Mouse (Mus musculus): Measurements from ENCODE around the gene Defb21. TPM values are rescaled to one million over a fixed set of nuclear protein-coding genes. Genes with fewer than 3 reads are reported as not detected.

The Defb21 gene
- polyA plus RNA-seq, 1 experiment from 2014 or later: not detected

GRCm38 (mm10) chr2:152612193-152612592, 39.6 kb downstream of the Defb21 start:
- no peak overlapping the region for H3K4me2 ChIP-seq
- H3K9me3 ChIP-seq: no peaks in the 10 kb centered on the region
- H3K36me3 ChIP-seq (replicated peaks): no peaks in the 10 kb centered on the region
- H3K4me1 ChIP-seq: no peaks in the 10 kb centered on the region
- no peak overlapping the region for H3K4me3 ChIP-seq (replicated peaks)
- H3K27me3 ChIP-seq: no peaks in the 10 kb centered on the region
- H3K9ac ChIP-seq: no peak overlapping the region
- H3K27ac ChIP-seq: no peak overlapping the region
- ATAC-seq (ENCODE audit: low FRiP score): no peak
- 37% methylated on average over 8 of the region's 8 CpGs for WGBS

- Histone ChIP-seq H3K9me3 (no peaks in the 10 kb centered on the region), H3K27ac (no peak overlapping the region), H3K27me3 (no peaks in the 10 kb centered on the region), H3K4me2 (no peak overlapping the region), H3K36me3 (replicated peaks) (no peaks in the 10 kb centered on the region), H3K4me1 (no peaks in the 10 kb centered on the region), H3K9ac (no peak overlapping the region), H3K4me3 (replicated peaks) (no peak overlapping the region)
- 11% methylated on average over 7 of the region's 7 CpGs for WGBS
- peak; percentile 33; the same call in 1 of the 2 replicates for ATAC-seq (ENCODE audit: low FRiP score)
Observed at GRCm38 (mm10) chr2:152615563-152615962, 43.0 kb downstream of the Defb21 start.

- no peak overlapping the region for H3K4me3 ChIP-seq (replicated peaks)
- no peaks in the 10 kb centered on the region for H3K9me3 ChIP-seq
- no peak overlapping the region for H3K27ac ChIP-seq
- H3K4me2 ChIP-seq: no peak overlapping the region
- H3K27me3 ChIP-seq: no peaks in the 10 kb centered on the region
- no peak overlapping the region for H3K9ac ChIP-seq
- no peaks in the 10 kb centered on the region for H3K4me1 ChIP-seq
- H3K36me3 ChIP-seq (replicated peaks): no peaks in the 10 kb centered on the region
- ATAC-seq (ENCODE audit: low FRiP score): no peak
- WGBS: 88% methylated on average over 6 of the region's 6 CpGs
Observed at GRCm38 (mm10) chr2:152616470-152616869, 43.9 kb downstream of the Defb21 start.

- Histone ChIP-seq H3K27me3 (no peaks in the 10 kb centered on the region), H3K9me3 (no peaks in the 10 kb centered on the region), H3K9ac (no peak overlapping the region), H3K27ac (no peak overlapping the region), H3K4me2 (no peak overlapping the region), H3K36me3 (replicated peaks) (no peaks in the 10 kb centered on the region), H3K4me1 (no peaks in the 10 kb centered on the region), H3K4me3 (replicated peaks) (no peak overlapping the region)
- 55% methylated on average over 5 of the region's 5 CpGs for whole genome bisulfite sequencing
- ATAC-seq (ENCODE audit: low FRiP score): no peak
Observed at GRCm38 (mm10) chr2:152617374-152617773, 44.8 kb downstream of the Defb21 start.

- peaks cover 14% of the 10 kb centered on the region for H3K27me3 ChIP-seq
- H3K9me3 ChIP-seq: no peaks in the 10 kb centered on the region
- H3K36me3 ChIP-seq (replicated peaks): no peaks in the 10 kb centered on the region
- no peak overlapping the region for H3K27ac ChIP-seq
- WGBS: 78% methylated on average over 9 of the region's 9 CpGs
- no peak for ATAC-seq (ENCODE audit: low FRiP score)
- no peak overlapping the region for H3K4me2 ChIP-seq
- H3K4me3 ChIP-seq (replicated peaks): no peak overlapping the region
- peaks cover 6% of the 10 kb centered on the region for H3K4me1 ChIP-seq
- H3K9ac ChIP-seq: no peak overlapping the region
Observed at GRCm38 (mm10) chr2:152620367-152621134, 48.0 kb downstream of the Defb21 start.

- Histone ChIP-seq H3K4me2 (no peak overlapping the region), H3K4me1 (peaks cover 20% of the 10 kb centered on the region), H3K9me3 (no peaks in the 10 kb centered on the region), H3K27me3 (peaks cover 30% of the 10 kb centered on the region), H3K36me3 (replicated peaks) (no peaks in the 10 kb centered on the region), H3K4me3 (replicated peaks) (no peak overlapping the region), H3K27ac (no peak overlapping the region), H3K9ac (no peak overlapping the region)
- WGBS: 90% methylated on average over 13 of the region's 13 CpGs
- no peak for ATAC-seq (ENCODE audit: low FRiP score)
Observed at GRCm38 (mm10) chr2:152622151-152622550, 49.6 kb downstream of the Defb21 start.

GRCm38 (mm10) chr2:152622953-152623352, 50.4 kb downstream of the Defb21 start, which contains the start of gene Defb25:
Gene Defb25, minus strand, starts transcription at chr2:152623053.
- WGBS: 84% methylated on average over 7 of the region's 7 CpGs
- no peak within 1 kb of the TSS for H3K4me2 ChIP-seq
- H3K36me3 ChIP-seq (replicated peaks): no peaks in the 10 kb centered on the region
- H3K4me1 ChIP-seq: peaks cover 23% of the 10 kb centered on the region
- no peak within 1 kb of the TSS for H3K9ac ChIP-seq
- peaks cover 38% of the 10 kb centered on the region for H3K27me3 ChIP-seq
- H3K27ac ChIP-seq: no peak within 1 kb of the TSS
- H3K4me3 ChIP-seq (replicated peaks): no peak within 1 kb of the TSS
- no peak for ATAC-seq (ENCODE audit: low FRiP score)
- H3K9me3 ChIP-seq: no peaks in the 10 kb centered on the region

Other genes starting within 250 kb of the Defb21 start
- gene Rbck1, start 240.1 kb upstream of the Defb21 start, polyA plus RNA-seq (2016; fragmentation: Nextera tagmentation; extraction: Ambion mirVana): 93.1 and 98.4 TPM in 2 replicates
- gene Trib3, start 228.7 kb upstream of the Defb21 start, polyA plus RNA-seq (2016; fragmentation: Nextera tagmentation; extraction: Ambion mirVana): 1.6 and 2.8 TPM in 2 replicates
- 11.1 and 12.4 TPM in 2 replicates for gene Nrsn2, start 196.1 kb upstream of the Defb21 start, polyA plus RNA-seq (2016; fragmentation: Nextera tagmentation; extraction: Ambion mirVana)
- 16.3 and 19.3 TPM in 2 replicates for gene Sox12, start 174.7 kb upstream of the Defb21 start, polyA plus RNA-seq (2016; fragmentation: Nextera tagmentation; extraction: Ambion mirVana)
- gene Zcchc3, start 157.7 kb upstream of the Defb21 start, polyA plus RNA-seq (2016; fragmentation: Nextera tagmentation; extraction: Ambion mirVana): 55.2 and 55.9 TPM in 2 replicates
- gene 6820408C15Rik, start 157.2 kb upstream of the Defb21 start, polyA plus RNA-seq (2016; fragmentation: Nextera tagmentation; extraction: Ambion mirVana): 1.2 and 1.7 TPM in 2 replicates
- gene Defb23, start 108.1 kb upstream of the Defb21 start, polyA plus RNA-seq (2016; fragmentation: Nextera tagmentation; extraction: Ambion mirVana): not detected in 2 replicates
- not detected in 2 replicates for gene Defb20, start 95.7 kb upstream of the Defb21 start, polyA plus RNA-seq (2016; fragmentation: Nextera tagmentation; extraction: Ambion mirVana)
- gene Defb22, start 82.6 kb upstream of the Defb21 start, polyA plus RNA-seq (2016; fragmentation: Nextera tagmentation; extraction: Ambion mirVana): not detected in 2 replicates
- gene Defb26, start 61.1 kb upstream of the Defb21 start, polyA plus RNA-seq (2016; fragmentation: Nextera tagmentation; extraction: Ambion mirVana): not detected in 2 replicates
- not detected in 2 replicates for gene Defb28, start 54.5 kb upstream of the Defb21 start, polyA plus RNA-seq (2016; fragmentation: Nextera tagmentation; extraction: Ambion mirVana)
- gene Defb29, start 32.6 kb upstream of the Defb21 start, polyA plus RNA-seq (2016; fragmentation: Nextera tagmentation; extraction: Ambion mirVana): not detected in 2 replicates
- gene Gm17416, start 3.4 kb upstream of the Defb21 start, polyA plus RNA-seq (2016; fragmentation: Nextera tagmentation; extraction: Ambion mirVana): not detected in 2 replicates
- not detected in 2 replicates for gene Defb19, start 7.6 kb downstream of the Defb21 start, polyA plus RNA-seq (2016; fragmentation: Nextera tagmentation; extraction: Ambion mirVana)
- gene Defb45, start 26.7 kb downstream of the Defb21 start, polyA plus RNA-seq (2016; fragmentation: Nextera tagmentation; extraction: Ambion mirVana): not detected in 2 replicates
- gene Defb36, start 31.6 kb downstream of the Defb21 start, polyA plus RNA-seq (2016; fragmentation: Nextera tagmentation; extraction: Ambion mirVana): not detected in 2 replicates
- gene Defb25, start 50.3 kb downstream of the Defb21 start, polyA plus RNA-seq (2016; fragmentation: Nextera tagmentation; extraction: Ambion mirVana): not detected in 2 replicates
- 0.26 and 0.38 TPM in 2 replicates for gene Rem1, start 54.2 kb downstream of the Defb21 start, polyA plus RNA-seq (2016; fragmentation: Nextera tagmentation; extraction: Ambion mirVana)
- 128 and 131 TPM in 2 replicates for gene H13, start 96.7 kb downstream of the Defb21 start, polyA plus RNA-seq (2016; fragmentation: Nextera tagmentation; extraction: Ambion mirVana)
- 39.5 and 41.2 TPM in 2 replicates for gene Mcts2, start 114.3 kb downstream of the Defb21 start, polyA plus RNA-seq (2016; fragmentation: Nextera tagmentation; extraction: Ambion mirVana)
- gene Id1, start 163.5 kb downstream of the Defb21 start, polyA plus RNA-seq (2016; fragmentation: Nextera tagmentation; extraction: Ambion mirVana): 37.9 and 48.5 TPM in 2 replicates
- gene Cox4i2, start 181.4 kb downstream of the Defb21 start, polyA plus RNA-seq (2016; fragmentation: Nextera tagmentation; extraction: Ambion mirVana): 3.1 and 3.6 TPM in 2 replicates

All from forebrain, embryonic 12.5 days (tissue).